Mouse (Mus musculus) adrenal gland, postnatal 10 days (tissue): ENCODE data around the gene Slamf9. TPM values are rescaled to one million over a fixed set of nuclear protein-coding genes. Genes with fewer than 3 reads are reported as not detected.
A peak's percentile ranks its signal among the peaks of the same experiment; 100 is the strongest.

ENCODE experiments used
- DNase-seq: peaks from one replicate; pipeline ENCODE4 v3.0.0; 2021; ENCODE audit warnings: mixed read lengths
- total RNA-seq, 2 experiments: library from RNA; stranded (reverse); gene quantifications; 2 replicates each; pipeline ENCODE4 v1.2.3; 2021

The Slamf9 gene
- total RNA-seq, 2 experiments from 2014 or later: 0.97 to 1.3 TPM

DNA sequence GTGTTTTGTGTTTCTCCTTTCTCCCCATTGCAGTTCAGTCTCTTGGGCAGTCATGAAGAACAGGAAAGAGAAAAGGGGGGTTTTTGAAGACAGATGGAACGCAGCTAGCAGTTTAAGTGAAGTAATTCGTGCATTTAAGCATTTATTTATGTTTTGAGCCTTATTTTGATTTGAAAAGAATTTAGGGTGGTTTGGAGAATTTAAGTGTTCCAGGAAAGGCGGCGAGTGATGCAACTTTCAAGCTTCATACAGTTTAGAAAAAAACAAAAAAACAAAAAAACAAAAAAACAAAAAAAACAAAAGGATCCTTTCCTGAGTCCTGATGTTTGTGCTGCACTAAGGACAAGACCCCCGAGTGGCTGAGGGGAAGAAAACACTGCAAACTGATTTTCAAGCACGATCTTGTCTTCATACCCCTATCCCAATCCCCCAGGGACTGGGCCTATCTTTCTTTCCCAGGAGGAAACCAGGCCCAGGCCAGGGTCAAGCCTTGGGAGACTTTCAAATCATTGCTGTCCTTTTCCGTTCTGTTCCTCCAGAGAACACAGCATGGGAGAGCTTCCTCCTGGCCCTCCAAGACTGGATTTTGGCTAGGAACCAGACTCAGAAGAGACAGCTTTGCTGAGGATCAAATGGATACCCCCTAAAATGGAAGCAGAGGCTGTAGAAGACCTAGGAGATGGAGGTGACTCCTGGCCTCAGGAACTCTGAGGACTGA is 39.6 kb downstream of the Slamf9 start:
- no peak for DNase-seq

DNA sequence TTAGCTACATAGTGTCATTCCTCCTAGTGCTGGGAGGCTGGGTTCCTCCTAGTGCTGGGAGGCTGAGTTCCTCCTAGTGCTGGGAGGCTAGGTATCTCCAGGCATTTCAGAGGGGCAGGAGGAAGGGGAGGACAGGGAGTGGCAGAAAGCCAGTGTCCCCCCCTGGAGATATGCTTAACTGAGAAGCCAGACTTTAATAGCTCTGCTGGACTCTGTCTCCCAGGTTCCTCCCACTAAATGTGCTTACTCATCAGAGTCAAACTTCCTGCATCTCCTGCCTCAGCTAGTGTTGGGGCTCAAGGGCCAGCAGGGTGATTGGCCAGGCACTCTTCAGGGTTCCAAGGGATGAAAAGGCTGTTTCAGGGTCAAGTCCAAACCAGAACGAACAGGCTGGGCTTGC is 40.2 kb downstream of the Slamf9 start:
- DNase-seq: no peak

DNA sequence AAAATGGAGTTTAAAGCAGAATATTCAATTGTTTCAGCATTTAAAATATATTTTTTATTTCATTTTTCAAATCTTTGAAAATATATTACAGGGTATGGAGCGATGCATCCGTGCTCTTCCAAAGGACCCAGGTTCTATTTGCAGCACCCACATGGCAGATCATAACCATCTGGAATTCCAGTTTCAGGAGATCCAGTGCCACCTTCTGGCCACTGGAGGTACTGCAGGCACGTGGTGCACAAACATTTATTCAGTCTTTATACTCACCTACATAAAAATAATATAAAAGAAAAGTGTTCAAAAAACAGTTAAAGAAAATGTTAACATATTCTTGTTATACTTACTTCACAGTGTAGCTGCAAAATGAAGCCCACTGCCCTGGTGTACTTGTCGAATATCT is 42.9 kb downstream of the Slamf9 start:
- DNase-seq: no peak

DNA sequence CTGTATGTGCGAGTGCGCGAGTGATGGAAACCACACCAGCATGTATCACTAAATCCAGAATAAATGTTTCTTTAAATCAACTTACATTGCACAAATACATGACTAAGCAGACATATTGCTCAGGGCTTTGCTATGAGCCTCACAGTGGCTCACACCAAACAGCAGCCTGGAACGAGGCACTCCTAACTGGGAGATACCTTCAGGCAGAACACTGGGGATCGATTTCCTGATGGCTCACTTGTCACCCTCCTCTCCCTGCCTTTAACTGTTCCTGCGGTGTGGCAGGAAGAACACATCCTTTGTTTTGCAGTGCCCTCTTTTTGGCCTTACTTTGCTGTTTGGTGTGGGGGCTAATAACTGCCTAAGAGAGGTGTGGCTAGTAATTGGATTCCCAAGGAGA is 44.5 kb downstream of the Slamf9 start:
- DNase-seq: no peak

DNA sequence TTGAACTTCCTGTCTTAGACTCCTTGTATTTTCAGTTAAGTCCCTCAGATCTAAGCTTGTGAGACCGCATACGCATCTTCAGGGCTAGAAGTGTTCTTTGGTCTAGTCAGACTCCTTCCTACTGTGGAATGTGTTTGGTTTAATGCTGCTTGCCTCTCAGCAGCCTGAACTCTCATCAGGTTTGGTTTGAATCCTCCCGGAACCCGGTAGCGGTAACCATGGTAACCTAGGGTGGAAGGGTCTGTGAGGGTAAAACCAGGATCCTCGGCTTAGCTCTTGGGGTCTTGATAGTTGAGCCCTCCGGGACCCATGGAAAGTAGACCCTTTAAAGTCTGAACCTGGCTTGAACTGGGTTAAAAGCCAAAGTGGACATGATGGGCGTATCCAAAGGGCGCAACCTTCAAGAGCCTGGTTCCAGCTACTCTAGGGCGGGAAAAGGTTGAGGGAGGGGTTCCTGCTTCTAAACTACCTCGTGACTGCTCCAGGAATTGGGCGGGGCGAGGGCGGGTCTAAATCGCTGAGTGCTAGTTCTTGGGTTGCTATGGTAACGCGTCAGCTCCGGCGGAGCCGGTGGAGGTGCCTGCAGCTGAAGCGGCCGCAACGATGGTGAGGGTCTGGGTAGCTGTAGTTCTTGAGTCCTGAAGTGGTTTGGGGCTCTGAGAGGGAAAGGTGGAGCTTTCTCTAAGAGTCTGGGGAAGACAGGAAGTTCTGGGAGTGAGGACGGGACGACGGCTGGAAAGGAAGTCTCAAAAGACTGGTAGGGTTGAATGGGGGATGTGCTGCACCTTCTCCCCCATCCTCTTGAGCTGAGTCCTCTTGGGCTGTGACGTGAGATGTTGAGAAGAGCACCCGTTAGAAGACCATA is 45.6 kb downstream of the Slamf9 start, which contains the start of gene Cfap45:
Gene Cfap45 (plus strand): TSS at position 226 of the 865 bp plus-strand sequence.
- DNase-seq: peak; percentile 85

DNA sequence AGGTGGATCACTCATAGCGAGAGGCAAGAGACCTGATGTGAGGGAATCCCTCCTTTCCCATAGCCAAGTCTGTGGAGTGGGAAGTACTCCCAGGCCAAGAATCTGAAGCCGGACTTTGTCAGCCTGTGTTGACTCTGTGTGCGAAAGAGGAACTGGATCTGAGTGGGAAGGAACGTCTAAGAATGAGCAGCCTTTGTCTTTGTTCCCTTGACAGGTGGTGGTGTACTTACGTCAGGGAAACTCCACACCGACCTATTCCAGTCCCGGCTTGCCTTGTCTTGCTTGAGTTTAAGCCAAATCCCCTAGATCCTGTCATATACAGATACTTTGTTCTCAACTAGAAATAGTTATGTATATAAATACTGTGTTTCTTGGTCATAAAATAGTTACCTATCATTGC is 47.4 kb downstream of the Slamf9 start:
- no peak for DNase-seq

DNA sequence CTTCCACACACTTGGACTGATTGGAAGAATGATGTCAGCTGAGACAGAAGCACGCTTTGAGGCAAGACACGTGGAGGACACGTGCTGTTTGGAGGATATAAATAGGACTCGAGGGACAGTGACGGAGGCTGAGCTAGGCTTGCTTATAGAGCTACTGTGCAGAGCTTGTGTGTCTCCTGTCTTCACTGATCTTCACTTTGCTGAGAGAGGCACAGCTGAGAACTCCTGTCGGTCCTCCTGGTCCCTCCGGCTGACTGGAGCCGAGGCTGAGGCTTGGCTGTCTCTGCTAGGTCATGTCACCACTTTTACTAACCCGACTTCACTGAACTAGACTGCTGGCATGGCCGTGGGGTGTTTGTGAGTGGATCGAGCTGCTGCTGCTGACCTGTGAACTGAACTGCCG is 48.5 kb downstream of the Slamf9 start:
- DNase-seq: no peak

DNA sequence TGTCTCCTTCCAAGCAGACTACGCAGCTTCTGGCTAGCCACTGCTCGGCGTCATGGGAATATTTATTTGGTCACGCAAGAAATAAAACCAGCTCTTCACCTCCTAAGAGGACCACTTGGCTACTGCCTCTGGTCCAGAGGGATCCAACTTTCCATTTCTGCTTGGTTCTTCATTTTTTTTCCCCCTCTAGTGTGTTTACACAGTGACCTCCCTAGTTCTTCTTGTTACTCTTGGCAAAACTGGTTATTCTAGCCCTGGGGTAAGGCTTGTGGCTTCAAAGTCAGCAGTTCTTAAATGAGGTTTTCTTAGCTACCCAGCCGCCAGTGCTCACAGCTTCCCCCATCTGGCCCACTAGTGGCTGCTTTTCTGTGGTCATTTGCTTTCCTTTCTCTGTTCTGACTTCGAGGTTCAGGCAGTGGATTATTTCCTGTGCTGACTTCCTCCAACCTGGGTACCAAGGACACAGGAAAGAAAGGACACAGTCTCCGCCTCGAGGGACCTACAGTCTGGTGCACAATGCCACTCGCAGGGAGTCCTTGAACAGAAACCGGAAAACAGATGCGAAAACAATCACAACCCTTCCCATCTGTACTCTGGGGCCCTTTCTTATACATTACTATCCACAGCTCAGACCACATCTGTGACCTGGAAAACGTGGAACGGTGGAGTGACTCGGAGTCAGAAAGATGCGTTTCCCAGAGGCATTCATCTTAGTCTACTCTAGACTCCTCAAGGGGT is 50.0 kb downstream of the Slamf9 start:
- DNase-seq: no peak

DNA sequence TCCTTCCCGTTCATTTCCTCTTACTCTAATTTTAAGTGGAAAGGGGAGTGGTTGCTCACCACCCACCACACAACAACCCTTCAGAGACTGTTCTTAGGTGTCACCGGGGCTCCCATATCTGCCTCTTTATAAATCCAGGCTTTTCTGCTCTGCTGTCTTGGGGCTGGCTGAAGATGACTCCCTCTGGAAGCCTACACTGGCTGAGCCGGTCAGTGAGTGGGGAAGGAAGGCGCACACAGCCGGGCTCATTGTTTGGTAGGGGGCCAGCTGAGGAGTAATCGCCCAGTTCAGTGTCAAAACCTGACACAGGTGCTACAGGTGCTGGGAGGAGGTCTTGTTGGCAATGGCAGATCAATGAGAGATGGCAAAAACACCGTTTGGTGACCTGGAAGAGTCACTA is 50.8 kb downstream of the Slamf9 start:
- DNase-seq: no peak

DNA sequence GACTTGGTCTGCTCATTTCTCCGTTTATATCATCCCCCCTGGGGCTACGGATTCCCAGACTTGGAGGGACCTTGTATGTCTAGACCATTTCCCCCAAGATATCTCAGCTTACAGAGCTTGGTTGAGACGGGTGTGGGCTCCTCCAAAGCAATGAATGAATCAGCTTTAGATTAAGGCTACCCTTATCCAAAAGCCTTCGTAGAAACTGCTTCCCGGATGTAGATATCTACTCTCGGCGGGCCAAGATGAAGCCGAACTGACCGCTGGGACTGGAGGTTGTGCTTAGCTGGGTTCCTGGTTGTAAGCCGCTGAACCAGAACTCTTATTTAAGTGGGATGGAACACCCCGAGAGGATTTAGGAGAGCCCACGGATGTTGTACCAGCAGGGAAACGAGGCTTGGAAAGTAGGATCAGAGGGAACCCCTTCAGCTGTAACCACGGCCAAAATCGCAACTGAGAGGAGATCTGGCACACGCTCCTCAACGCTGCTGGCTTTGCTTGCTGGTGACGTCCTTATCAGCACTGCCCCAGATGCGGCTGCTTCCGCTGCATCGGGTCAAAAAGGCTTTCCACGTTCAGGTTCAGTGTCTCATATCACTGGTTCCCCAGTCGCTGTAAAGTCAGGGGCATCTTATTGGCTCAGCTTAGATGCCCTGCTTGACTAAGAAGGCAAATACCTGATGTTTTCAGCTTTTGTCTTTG is 51.4 kb downstream of the Slamf9 start:
- no peak for DNase-seq

DNA sequence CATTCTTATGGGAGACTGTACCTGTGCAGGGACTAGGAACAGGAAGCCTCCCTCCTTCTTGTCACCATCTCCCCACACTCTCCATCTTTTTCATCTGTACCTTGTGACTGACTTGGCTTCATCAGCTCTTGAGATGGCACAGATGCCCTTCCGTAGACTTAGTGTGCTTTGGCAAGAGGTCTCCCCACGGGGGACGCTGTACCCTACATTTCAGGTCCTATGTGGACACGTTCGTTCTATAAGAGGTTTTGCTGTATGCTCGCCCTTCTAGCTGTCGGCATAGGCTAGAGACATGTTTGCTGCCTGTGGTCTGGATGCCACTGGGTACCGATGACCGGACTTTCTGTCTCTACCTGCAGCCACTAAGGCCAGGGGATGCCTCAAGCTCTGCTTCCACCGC is 52.3 kb downstream of the Slamf9 start:
- no peak for DNase-seq

Other genes with a start within 250 kb of the Slamf9 start
- gene Atp1a4, start 216.9 kb upstream of the Slamf9 start, total RNA-seq: under 1 TPM; 0.24 to 0.30 TPM
- gene Igsf8, start 213.7 kb upstream of the Slamf9 start, total RNA-seq: 10 to 100 TPM; 26.5 to 32.3 TPM
- 100 to 1,000 TPM; 303 to 400 TPM for gene Atp1a2, start 177.3 kb upstream of the Slamf9 start, total RNA-seq
- under 1 TPM in 1 of 2 experiments, not detected in 1; 0.12 TPM for gene Kcnj9, start 146.0 kb upstream of the Slamf9 start, total RNA-seq
- gene Kcnj10, start 134.1 kb upstream of the Slamf9 start, total RNA-seq: 1 to 10 TPM in 1 of 2 experiments, under 1 TPM in 1; 0.90 to 1.3 TPM
- gene Pigm, start 98.8 kb upstream of the Slamf9 start, total RNA-seq: 10 to 100 TPM; 13.6 to 13.8 TPM
- gene Igsf9, start 6.4 kb downstream of the Slamf9 start, total RNA-seq: 1 to 10 TPM; 2.5 to 4.8 TPM
- gene Tagln2, start 24.7 kb downstream of the Slamf9 start, total RNA-seq: 100 to 1,000 TPM; 120 to 138 TPM
- 1 to 10 TPM in 1 of 2 experiments, under 1 TPM in 1; 0.96 to 2.6 TPM for gene Cfap45, start 45.4 kb downstream of the Slamf9 start, total RNA-seq
- gene Vsig8, start 80.6 kb downstream of the Slamf9 start, total RNA-seq: under 1 TPM; 0.24 to 0.30 TPM
- under 1 TPM in 1 of 2 experiments, not detected in 1; 0.58 TPM for gene Slamf8, start 115.2 kb downstream of the Slamf9 start, total RNA-seq
- not detected for gene Fcrl6, start 127.2 kb downstream of the Slamf9 start, total RNA-seq
- 10 to 100 TPM; 11.2 to 13.2 TPM for gene Dusp23, start 157.6 kb downstream of the Slamf9 start, total RNA-seq
- 10 to 100 TPM; 15.1 to 39.1 TPM for gene Crp, start 222.7 kb downstream of the Slamf9 start, total RNA-seq